Comparison of ENCODE assay signal across 15 mouse cellular contexts in genomic region chr1:188653001-188653400, GRCm38 (mm10).
"Had no signal": no experiment of that assay in that cellular context is flagged by ENCODE, and none has a peak within 500 bp of the region (broad histone marks: within the 10 kb centered on the region; RNA-seq: fewer than 3 reads in every experiment).

No protein-coding gene starts in this region.

- H3K4me2 ChIP-seq: neural tube, embryonic 15.5 days; stomach, embryonic 15.5 days had no signal

- H3K9me3 ChIP-seq: neural tube, embryonic 15.5 days; stomach, embryonic 15.5 days had no signal

- H3K4me3 ChIP-seq: neural tube, embryonic 15.5 days; stomach, embryonic 15.5 days had no signal

- H3K9ac ChIP-seq: neural tube, embryonic 15.5 days; stomach, embryonic 15.5 days had no signal

- H3K4me1 ChIP-seq: neural tube, embryonic 15.5 days; stomach, embryonic 15.5 days had no signal

- H3K27ac ChIP-seq: neural tube, embryonic 15.5 days; stomach, embryonic 15.5 days; stomach, postnatal 0 days had no signal

- H3K27me3 ChIP-seq: neural tube, embryonic 15.5 days; stomach, embryonic 15.5 days had no signal

- H3K36me3 ChIP-seq: neural tube, embryonic 15.5 days; stomach, embryonic 15.5 days had no signal

- DNase-seq: retina, postnatal 1 day; right cerebral cortex, adult 18-20 months; right cerebral cortex, postnatal 14 days; right cerebral cortex, postnatal 25 days; right cerebral cortex, postnatal 4 days; spleen, adult 18-20 months; thymus, adult 18-20 months; thymus, adult 2 months; thymus, postnatal 14 days; thymus, postnatal 25 days; thymus, postnatal 36 days; thymus, postnatal 4 days had no signal
